Mouse (Mus musculus) embryonic fibroblast, embryonic 13.5 days (primary cell): ENCODE results near the gene Naxd.

Source experiments
- CTCF ChIP-seq: IDR thresholded peaks from 2 replicates; pipeline ENCODE4 v1.5.1; 2011; ENCODE audit warnings: mild to moderate bottlenecking, control low read depth, low read length, moderate library complexity, borderline replicate concordance; ENCODE audit not compliant: insufficient read depth
- POLR2A ChIP-seq: IDR thresholded peaks from 2 replicates; pipeline ENCODE4 v1.6.1; 2011; ENCODE audit warnings: low read depth, mild to moderate bottlenecking, control low read depth, low read length, moderate library complexity

- TF ChIP-seq CTCF (no peak), POLR2A (no peak)
Measured at GRCm38 (mm10) chr8:11530849-11531248, 33.5 kb downstream of the Naxd start.
